Mouse (Mus musculus) small intestine, adult 2 months (tissue): ENCODE data around the gene Ncor1.

Experiments used
- CTCF ChIP-seq: fragments of 200-500 bp; IDR thresholded peaks from 2 replicates; pipeline ENCODE4 v1.5.1; 2012; ENCODE audit warnings: low read depth, mild to moderate bottlenecking, control low read depth, inconsistent platforms, low read length, moderate library complexity, mixed read lengths; ENCODE audit not compliant: insufficient replicate concordance, insufficient read length; ENCODE audit errors: extremely low read depth
- POLR2A ChIP-seq: fragments of 200-500 bp; IDR thresholded peaks from 2 replicates; pipeline ENCODE4 v1.6.1; 2012; ENCODE audit warnings: low read depth, mild to moderate bottlenecking, control low read depth, inconsistent platforms, low read length, moderate library complexity

- TF ChIP-seq CTCF (no peak), POLR2A (no peak)
Observed at GRCm38 (mm10) chr11:62486949-62487348, 28.6 kb upstream of the Ncor1 start.
